Mouse (Mus musculus): ENCODE measurements around the gene Gm20388. TPM values are rescaled to one million over a fixed set of nuclear protein-coding genes. Genes with fewer than 3 reads are reported as not detected.

Gm20388 gene
- polyA plus RNA-seq, 2 experiments = 8.5 TPM; not detected in 1

- WGBS (ENCODE audit: insufficient replicate concordance) = 49% methylated on average over 14 of the region's 14 CpGs
- no peaks in the 10 kb centered on the region for H3K4me1 ChIP-seq (replicated peaks; ENCODE audit: control insufficient read depth in 2 of 2, insufficient read depth in 2 of 2, low read length in 1 of 2)
- ATAC-seq (ENCODE audit: insufficient read depth) (no peak), DNase-seq (ENCODE audit: low read depth in 3 of 3, low spot score in 3 of 3) (no peak)
- no peak overlapping the region for H3K4me3 ChIP-seq (ENCODE audit: insufficient read depth in 1 of 2, low read depth in 2 of 2, low read length in 2 of 2)
- no peak overlapping the region for H3K27ac ChIP-seq
- no peaks in the 10 kb centered on the region for H3K27me3 ChIP-seq (ENCODE audit: control insufficient read depth, insufficient read depth, low read length)
- TF ChIP-seq CTCF (IDR thresholded peaks at IDR 0.05; ENCODE audit: low read depth) (no peak), EP300 (IDR thresholded peaks at IDR 0.05; ENCODE audit: low read depth) (no peak)
- H3K9me3 ChIP-seq (ENCODE audit: control insufficient read depth, low read length) = no peaks in the 10 kb centered on the region
- no peaks in the 10 kb centered on the region for H3K36me3 ChIP-seq (replicated peaks; ENCODE audit: control insufficient read depth, insufficient read depth, low read depth)
- H3K9ac ChIP-seq (replicated peaks) = no peak overlapping the region
- no peak overlapping the region for H3K4me2 ChIP-seq (ENCODE audit: low read depth)
Measured at GRCm38 (mm10) chr8:121687455-121688161, 1777.0 kb downstream of the Gm20388 start.

DNA sequence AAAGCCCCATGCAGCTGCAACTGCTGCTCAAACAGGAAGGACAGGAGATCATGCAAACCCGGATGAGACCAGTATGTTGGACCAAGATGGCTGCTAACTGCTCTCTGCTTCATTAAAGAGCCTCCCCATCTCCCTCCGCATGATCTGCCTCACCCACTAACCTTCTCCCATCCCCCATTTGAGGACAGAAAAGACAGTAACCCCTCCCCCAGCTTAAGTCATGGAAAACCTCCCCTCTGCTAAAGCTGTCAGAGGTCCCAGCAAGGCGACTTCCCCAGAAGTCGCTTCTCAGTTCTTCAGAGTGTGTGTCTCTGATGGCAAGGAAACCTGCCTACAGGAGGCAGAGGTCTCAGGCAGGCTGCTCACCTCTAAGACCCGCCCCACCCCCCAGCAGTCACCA, 1777.9 kb downstream of the Gm20388 start:
- Histone ChIP-seq H3K9me3 (ENCODE audit: control insufficient read depth, low read length) (no peaks in the 10 kb centered on the region), H3K4me1 (replicated peaks; ENCODE audit: control insufficient read depth in 2 of 2, insufficient read depth in 2 of 2, low read length in 1 of 2) (no peaks in the 10 kb centered on the region), H3K9ac (replicated peaks) (no peak overlapping the region), H3K4me3 (ENCODE audit: insufficient read depth in 1 of 2, low read depth in 2 of 2, low read length in 2 of 2) (no peak overlapping the region), H3K27me3 (ENCODE audit: control insufficient read depth, insufficient read depth, low read length) (no peaks in the 10 kb centered on the region), H3K27ac (no peak overlapping the region), H3K4me2 (ENCODE audit: low read depth) (no peak overlapping the region), H3K36me3 (replicated peaks; ENCODE audit: control insufficient read depth, insufficient read depth, low read depth) (no peaks in the 10 kb centered on the region)
- WGBS (ENCODE audit: insufficient replicate concordance) = 23% methylated on average over 5 of the region's 5 CpGs
- DNase-seq (ENCODE audit: low read depth in 3 of 3, low spot score in 3 of 3) = no peak
- no peak for ATAC-seq (ENCODE audit: insufficient read depth)
- no peak for TF ChIP-seq EP300 (IDR thresholded peaks at IDR 0.05; ENCODE audit: low read depth)
- no peak for TF ChIP-seq CTCF (IDR thresholded peaks at IDR 0.05; ENCODE audit: low read depth)

GRCm38 (mm10) chr8:121694453-121694852, 1783.8 kb downstream of the Gm20388 start:
- no peaks in the 10 kb centered on the region for H3K9me3 ChIP-seq (ENCODE audit: control insufficient read depth, low read length)
- H3K27me3 ChIP-seq (ENCODE audit: control insufficient read depth, insufficient read depth, low read length) = no peaks in the 10 kb centered on the region
- H3K4me3 ChIP-seq (ENCODE audit: insufficient read depth in 1 of 2, low read depth in 2 of 2, low read length in 2 of 2) = no peak overlapping the region
- no peak overlapping the region for H3K9ac ChIP-seq (replicated peaks)
- TF ChIP-seq CTCF (IDR thresholded peaks at IDR 0.05; ENCODE audit: low read depth) (peak; percentile 94), EP300 (IDR thresholded peaks at IDR 0.05; ENCODE audit: low read depth) (no peak)
- no peak for ATAC-seq (ENCODE audit: insufficient read depth)
- H3K27ac ChIP-seq = no peak overlapping the region
- H3K36me3 ChIP-seq (replicated peaks; ENCODE audit: control insufficient read depth, insufficient read depth, low read depth) = no peaks in the 10 kb centered on the region
- no peak for DNase-seq (ENCODE audit: low read depth in 3 of 3, low spot score in 3 of 3)
- WGBS (ENCODE audit: insufficient replicate concordance) = 43% methylated on average over 4 of the region's 4 CpGs
- no peaks in the 10 kb centered on the region for H3K4me1 ChIP-seq (replicated peaks; ENCODE audit: control insufficient read depth in 2 of 2, insufficient read depth in 2 of 2, low read length in 1 of 2)
- H3K4me2 ChIP-seq (ENCODE audit: low read depth) = no peak overlapping the region

DNA sequence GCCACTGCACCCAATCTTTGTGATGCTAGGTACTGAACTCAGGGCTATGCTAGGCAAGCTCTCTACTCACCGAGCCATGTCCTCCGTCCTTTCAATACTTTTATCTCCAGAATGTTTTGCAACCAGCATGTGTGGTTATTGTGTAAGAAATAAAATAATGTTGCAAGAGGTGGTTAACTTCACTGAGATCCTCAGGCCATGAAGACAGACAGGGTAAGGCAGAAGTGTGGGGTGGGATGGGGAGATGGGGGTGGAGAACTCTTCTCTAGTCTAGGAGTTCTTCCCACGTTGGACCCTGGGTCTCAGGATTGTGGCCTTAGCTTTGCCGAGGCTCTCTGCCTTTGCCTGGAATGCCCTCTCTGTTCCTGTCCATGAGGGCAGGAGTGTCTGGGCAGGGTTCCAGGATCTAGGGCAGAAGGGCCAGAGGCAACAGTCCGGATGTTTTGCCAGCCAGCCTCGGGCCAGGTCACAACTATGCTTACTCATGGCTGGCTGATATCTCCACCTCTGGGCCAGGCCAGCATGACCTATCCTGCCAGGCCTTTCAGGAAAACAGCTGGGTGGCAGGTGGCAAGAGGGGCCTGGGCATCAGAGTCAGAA, 1785.0 kb downstream of the Gm20388 start:
- no peaks in the 10 kb centered on the region for H3K36me3 ChIP-seq (replicated peaks; ENCODE audit: control insufficient read depth, insufficient read depth, low read depth)
- DNase-seq (ENCODE audit: low read depth in 3 of 3, low spot score in 3 of 3) (no peak), ATAC-seq (ENCODE audit: insufficient read depth) (no peak)
- WGBS (ENCODE audit: insufficient replicate concordance) = 54% methylated on average over 6 of the region's 6 CpGs
- H3K4me1 ChIP-seq (replicated peaks; ENCODE audit: control insufficient read depth in 2 of 2, insufficient read depth in 2 of 2, low read length in 1 of 2) = no peaks in the 10 kb centered on the region
- no peak overlapping the region for H3K4me3 ChIP-seq (ENCODE audit: insufficient read depth in 1 of 2, low read depth in 2 of 2, low read length in 2 of 2)
- no peak for TF ChIP-seq CTCF (IDR thresholded peaks at IDR 0.05; ENCODE audit: low read depth)
- TF ChIP-seq EP300 (IDR thresholded peaks at IDR 0.05; ENCODE audit: low read depth) = no peak
- no peak overlapping the region for H3K9ac ChIP-seq (replicated peaks)
- no peak overlapping the region for H3K4me2 ChIP-seq (ENCODE audit: low read depth)
- no peaks in the 10 kb centered on the region for H3K27me3 ChIP-seq (ENCODE audit: control insufficient read depth, insufficient read depth, low read length)
- H3K27ac ChIP-seq = no peak overlapping the region
- H3K9me3 ChIP-seq (ENCODE audit: control insufficient read depth, low read length) = no peaks in the 10 kb centered on the region

DNA sequence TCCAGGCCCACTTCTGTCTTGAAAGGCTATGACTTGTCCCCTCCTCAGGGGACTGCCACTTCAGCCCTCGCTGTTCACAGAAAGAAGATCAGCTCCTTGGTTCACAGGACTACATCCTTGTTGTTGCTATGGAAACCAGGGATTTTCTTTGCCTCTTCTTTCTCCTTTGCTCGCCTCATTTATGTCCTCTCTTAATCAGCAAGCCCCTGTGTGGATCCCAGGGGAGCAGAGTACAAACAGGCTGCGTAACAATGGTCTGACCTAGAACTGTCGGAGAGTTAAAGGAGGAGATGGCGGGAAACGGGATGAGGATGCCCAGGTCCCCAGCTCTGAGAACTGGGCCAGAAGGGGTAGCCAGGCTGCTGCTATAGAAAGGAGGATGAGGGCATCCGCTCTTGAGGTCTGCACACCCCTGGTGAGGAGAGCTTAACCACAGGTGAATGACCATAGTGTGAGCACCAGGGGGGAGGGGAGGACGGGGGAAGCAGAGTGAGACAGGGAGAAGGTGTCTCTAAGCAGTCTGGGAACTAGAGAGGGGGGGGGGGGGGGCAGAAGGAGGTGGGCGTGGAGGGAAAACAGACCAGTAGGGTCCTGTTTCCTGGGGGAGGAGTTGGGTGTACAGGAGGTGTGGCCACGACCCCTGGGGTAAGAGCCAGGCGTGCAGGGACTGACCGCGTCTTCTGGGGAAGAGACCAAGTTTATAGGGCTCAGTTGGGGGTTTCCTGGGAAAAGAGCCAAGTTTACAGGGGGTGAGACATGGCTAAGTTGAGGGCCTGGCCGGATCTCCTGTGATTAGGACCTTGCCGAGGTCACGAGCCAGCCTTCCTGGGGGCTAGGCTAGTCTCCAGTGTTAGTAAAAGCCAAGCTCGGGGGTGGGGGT, 1787.3 kb downstream of the Gm20388 start:
- Histone ChIP-seq H3K4me2 (ENCODE audit: low read depth) (no peak overlapping the region), H3K4me3 (ENCODE audit: insufficient read depth in 1 of 2, low read depth in 2 of 2, low read length in 2 of 2) (no peak overlapping the region), H3K27me3 (ENCODE audit: control insufficient read depth, insufficient read depth, low read length) (no peaks in the 10 kb centered on the region), H3K36me3 (replicated peaks; ENCODE audit: control insufficient read depth, insufficient read depth, low read depth) (no peaks in the 10 kb centered on the region), H3K9me3 (ENCODE audit: control insufficient read depth, low read length) (no peaks in the 10 kb centered on the region), H3K4me1 (replicated peaks; ENCODE audit: control insufficient read depth in 2 of 2, insufficient read depth in 2 of 2, low read length in 1 of 2) (no peaks in the 10 kb centered on the region), H3K9ac (replicated peaks) (no peak overlapping the region), H3K27ac (no peak overlapping the region)
- TF ChIP-seq CTCF (IDR thresholded peaks at IDR 0.05; ENCODE audit: low read depth) (no peak), EP300 (IDR thresholded peaks at IDR 0.05; ENCODE audit: low read depth) (no peak)
- WGBS (ENCODE audit: insufficient replicate concordance) = 7% methylated on average over 17 of the region's 17 CpGs
- DNase-seq (ENCODE audit: low read depth in 3 of 3, low spot score in 3 of 3) (no peak), ATAC-seq (ENCODE audit: insufficient read depth) (no peak)

Measured in liver, embryonic 14.5 days (tissue).